Mouse (Mus musculus): ENCODE measurements around the gene Clec2d. TPM values are rescaled to one million over a fixed set of nuclear protein-coding genes. Genes with fewer than 3 reads are reported as not detected.
A peak's percentile ranks its signal among the peaks of the same experiment; 100 is the strongest.
"Not testable (repeated sequence)": the region's sequence is repeated elsewhere in the genome, so short reads cannot be mapped to it uniquely, and the experiment has no call there.

The Clec2d gene
- total RNA-seq, 2 experiments from 2014 or later, result 32.0 to 46.1 TPM

- DNase-seq, result no peak
Observed at GRCm38 (mm10) chr6:129187200-129187651, 6.8 kb downstream of the Clec2d start.

- DNase-seq, result not testable (repeated sequence)
Observed at GRCm38 (mm10) chr6:129187816-129188215, 7.4 kb downstream of the Clec2d start.

GRCm38 (mm10) chr6:129193431-129193830 is 13.0 kb downstream of the Clec2d start:
- DNase-seq, result no peak

GRCm38 (mm10) chr6:129200066-129200465 is 19.7 kb downstream of the Clec2d start:
- not testable (repeated sequence) for DNase-seq

- DNase-seq, result no peak
Observed at GRCm38 (mm10) chr6:129202306-129202705, 21.9 kb downstream of the Clec2d start.

GRCm38 (mm10) chr6:129204342-129204741 is 23.9 kb downstream of the Clec2d start:
- DNase-seq, result no peak

GRCm38 (mm10) chr6:129204838-129205237 is 24.4 kb downstream of the Clec2d start:
- DNase-seq, result no peak

GRCm38 (mm10) chr6:129208891-129209519 is 28.6 kb downstream of the Clec2d start:
- DNase-seq, result no peak

- no peak for DNase-seq
Observed at GRCm38 (mm10) chr6:129209785-129210446, 29.5 kb downstream of the Clec2d start.

GRCm38 (mm10) chr6:129210447-129210790 is 30.0 kb downstream of the Clec2d start:
- no peak for DNase-seq

GRCm38 (mm10) chr6:129212421-129213195 is 32.2 kb downstream of the Clec2d start:
- DNase-seq, result peak; percentile 45 to 62

- no peak for DNase-seq
Observed at GRCm38 (mm10) chr6:129213497-129213896, 33.1 kb downstream of the Clec2d start.

GRCm38 (mm10) chr6:129214263-129214662 is 33.8 kb downstream of the Clec2d start:
- DNase-seq, result no peak

GRCm38 (mm10) chr6:129215053-129215452 is 34.6 kb downstream of the Clec2d start:
- DNase-seq, result no peak

- peak; percentile 77 to 87 for DNase-seq
Observed at GRCm38 (mm10) chr6:129215886-129216637, 35.6 kb downstream of the Clec2d start.

GRCm38 (mm10) chr6:129216721-129217230 is 36.4 kb downstream of the Clec2d start:
- DNase-seq, result peak in 1 of 2 experiments; percentile 38

- peak in 1 of 2 experiments; percentile 48 for DNase-seq
Observed at GRCm38 (mm10) chr6:129218191-129218696, 37.8 kb downstream of the Clec2d start.

GRCm38 (mm10) chr6:129219897-129220517 is 39.6 kb downstream of the Clec2d start:
- DNase-seq, result peak in 1 of 2 experiments; percentile 44

GRCm38 (mm10) chr6:129221053-129221452 is 40.6 kb downstream of the Clec2d start:
- peak in 1 of 2 experiments; percentile 0 for DNase-seq

- peak in 1 of 2 experiments; percentile 56 for DNase-seq
Observed at GRCm38 (mm10) chr6:129222188-129222800, 41.9 kb downstream of the Clec2d start.

- no peak for DNase-seq
Observed at GRCm38 (mm10) chr6:129223611-129224010, 43.2 kb downstream of the Clec2d start.
